Mouse (Mus musculus) lung, postnatal 36 days (tissue): ENCODE measurements at regions not wholly inside any gene's neighbourhood (a gene's known extent, or its start where the extent isn't known, plus 50 kb on each side); places are given as distances from the start of the nearest gene placed in this dataset.

Experiments used
- DNase-seq: peaks from one replicate; pipeline ENCODE4 v3.0.0; 2022; ENCODE audit warnings: mixed read lengths

DNA sequence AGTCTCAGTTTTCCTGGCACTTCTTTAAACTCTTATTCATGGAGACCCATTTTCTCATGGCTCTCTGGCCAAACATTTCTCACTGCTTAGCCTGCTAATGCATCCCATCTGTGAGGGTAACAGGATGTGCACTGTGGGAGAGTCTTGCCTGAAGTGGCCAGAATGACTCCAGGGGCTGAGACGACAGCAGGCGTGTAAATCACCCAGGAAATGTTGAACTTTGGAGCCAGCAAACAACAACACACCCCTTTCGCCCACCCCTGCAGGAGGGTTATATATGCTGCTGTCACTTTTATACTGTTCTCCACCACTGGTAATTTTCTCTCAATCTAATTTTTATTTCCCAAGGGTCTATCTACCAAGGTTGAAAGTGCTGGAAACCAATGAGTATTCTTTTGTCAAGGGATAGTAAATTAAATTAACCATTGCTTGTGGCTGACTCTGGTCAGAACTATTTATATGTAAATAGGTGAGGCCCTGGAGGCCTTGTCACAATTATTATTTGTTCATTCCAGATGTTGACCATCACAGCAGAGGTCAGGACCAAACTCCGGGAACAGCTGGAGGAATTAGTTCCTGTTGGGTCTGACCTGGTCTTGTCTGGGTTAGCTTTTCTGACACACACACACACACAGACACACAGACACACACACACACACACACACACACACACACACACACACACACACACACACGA, 378.2 kb downstream of the Nucb2 start:
- DNase-seq: no peak

DNA sequence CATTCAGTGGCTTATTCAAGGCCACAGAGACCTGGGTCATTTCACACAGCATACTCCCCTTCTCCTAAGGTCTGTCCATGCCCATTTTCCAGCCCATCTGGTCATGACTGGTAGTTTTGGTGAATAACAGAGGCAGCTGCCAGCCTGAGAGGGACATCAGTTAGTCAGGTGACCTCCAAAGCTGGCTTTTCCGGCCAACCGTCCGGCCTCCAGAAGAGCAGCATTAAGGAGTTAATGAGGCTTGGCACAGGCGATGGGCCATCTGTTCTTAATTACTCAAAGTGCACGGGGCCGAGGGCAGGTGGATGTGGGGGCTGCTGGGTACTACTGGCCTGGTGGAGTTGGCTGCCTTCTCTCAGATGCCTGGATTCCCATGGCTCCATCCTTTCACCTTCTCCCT, 389.7 kb downstream of the Nucb2 start:
- DNase-seq: no peak

DNA sequence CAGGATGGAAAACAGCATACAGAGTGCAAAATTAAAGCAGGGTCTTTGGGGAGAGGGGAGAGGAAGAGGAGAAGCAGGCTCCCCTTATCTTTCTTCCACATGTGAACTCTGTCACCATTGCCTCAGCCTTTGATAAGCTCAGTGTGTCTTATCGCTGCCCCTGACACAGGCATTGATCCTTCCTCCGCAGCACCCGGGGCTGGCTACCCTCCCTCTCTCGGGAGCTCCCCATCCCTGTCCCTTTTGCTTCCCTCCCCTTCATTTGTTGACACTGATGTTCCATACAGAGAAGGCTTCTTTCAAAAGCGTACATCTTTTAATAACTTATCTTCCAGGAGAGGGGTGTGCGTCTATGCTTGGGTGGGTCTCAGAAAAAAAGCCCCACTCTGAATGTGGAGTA, 411.6 kb downstream of the Nucb2 start:
- no peak for DNase-seq

DNA sequence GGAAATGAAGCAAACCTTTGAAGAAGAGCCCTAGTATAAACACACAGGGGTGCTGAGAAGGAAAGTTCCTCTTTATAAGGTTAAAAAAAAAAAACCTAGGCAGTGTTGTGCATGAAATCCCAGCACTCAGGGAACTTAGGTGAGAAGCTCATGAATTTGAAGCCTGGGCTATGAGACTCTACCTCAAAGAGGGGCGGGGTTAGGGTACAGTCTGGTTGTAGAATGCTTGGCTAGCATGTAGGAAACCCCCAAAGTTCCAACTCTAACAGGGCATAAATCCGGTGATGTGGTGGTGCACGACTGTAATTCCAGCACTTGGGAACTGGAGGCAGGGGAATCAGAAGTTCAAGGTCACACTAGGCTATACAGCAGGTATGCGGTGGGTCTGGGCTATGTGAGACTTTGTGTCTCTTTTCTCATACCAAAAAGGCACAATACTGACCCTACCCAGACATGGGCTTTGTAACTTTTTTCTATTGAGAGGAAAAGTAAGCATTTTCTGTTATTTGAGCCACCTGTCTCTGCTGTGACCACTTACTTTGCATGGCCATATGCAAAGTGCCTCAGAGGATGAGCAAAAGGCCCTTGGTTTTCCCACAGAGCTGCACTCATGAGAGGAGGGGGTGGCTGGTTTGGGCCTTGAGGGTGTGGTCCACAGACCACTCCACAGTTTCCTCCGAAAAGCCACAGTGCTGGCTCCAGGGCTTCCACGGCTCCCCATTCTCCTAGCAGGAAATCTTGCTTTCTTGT, 413.9 kb downstream of the Nucb2 start:
- peak; percentile 3 for DNase-seq

DNA sequence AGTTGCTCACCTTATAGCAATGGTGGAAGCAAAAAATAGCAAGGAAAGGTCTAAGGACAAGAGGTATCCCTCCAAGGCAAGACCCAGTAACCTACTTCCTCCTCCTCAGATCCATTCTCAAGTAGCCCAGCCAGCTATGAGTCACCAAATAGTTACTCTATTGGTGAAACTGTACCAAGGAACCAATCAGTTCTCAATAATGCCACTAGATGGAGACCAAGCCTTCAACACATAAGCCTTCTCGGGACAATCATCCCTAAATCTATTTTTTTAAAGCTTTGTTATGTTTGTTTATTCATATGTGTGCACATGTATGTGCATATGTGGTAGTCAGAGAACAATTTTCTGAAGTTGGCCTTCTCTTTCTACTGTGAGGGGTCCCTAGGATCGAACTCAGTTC, 434.3 kb upstream of the Xylt1 start:
- no peak for DNase-seq

DNA sequence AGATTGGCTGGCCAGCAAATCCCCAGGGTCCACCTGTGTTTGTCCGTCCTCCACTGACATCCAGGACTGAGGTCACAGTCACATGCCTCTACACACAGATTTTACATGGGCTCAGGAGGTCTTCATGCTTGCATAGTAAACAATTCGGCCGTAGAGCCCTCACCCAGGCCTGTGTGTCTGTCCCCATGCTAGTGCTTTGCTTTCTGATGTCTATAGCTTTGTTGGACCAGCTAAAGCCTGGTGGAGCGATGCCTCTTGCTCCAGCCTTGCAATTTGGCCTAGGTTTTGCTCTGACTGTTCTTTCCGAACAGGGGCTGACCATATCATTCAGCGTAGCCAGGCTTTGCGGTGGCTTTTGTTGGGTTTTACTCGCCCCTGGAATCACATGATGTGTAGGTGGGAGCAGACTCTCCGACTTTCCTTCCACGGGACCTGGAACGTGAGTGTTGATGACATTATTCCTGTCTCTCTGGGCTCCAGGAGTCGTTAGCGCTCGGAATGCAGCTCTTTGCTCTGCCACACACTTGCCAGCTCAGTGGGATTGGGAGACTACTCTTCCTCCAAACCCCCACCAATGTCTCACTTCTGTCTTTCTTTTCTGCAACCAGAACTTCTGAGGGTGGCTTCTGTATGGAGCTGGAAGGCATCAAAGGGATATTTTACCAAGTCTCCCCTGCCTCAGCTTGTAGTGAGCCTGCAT, 421.4 kb upstream of the Xylt1 start:
- no peak for DNase-seq

DNA sequence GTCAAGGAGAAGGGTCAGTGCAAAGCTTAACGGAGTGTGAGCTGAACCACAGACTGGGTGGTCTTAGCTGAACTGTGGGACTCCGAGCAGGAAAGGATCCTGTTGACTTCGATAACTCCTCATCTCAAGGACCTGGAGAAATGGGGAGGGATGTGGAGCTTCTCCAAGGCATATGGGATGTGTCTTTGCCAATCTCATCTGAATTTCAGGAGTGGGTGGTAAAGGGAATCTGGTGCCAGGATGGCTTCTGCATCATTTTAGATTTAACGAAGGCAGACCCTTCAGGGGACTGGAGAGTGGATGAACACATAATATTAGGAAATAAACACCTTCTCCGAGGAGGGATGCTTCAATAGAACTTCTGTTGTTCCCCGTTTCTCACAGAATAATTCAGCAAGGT, 416.9 kb upstream of the Xylt1 start:
- no peak for DNase-seq

DNA sequence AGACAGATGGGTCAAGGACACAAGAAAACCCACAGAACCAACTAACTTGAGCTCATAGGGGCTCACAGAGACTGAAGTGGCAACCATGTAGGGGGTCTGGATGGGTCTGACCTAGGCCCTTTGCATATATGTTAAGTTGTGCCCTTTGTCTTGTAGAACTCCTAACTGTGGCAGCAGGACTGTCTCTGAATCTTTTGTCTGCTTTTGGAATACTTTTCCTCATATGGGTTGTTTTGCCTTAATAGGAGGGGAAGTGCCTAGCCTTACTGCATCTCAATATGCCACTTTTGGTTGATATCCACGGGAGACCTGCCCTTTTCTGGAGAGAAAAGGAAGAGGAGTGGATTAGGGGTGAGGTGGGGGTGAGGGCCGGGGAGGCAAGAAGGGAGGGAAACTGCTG, 389.4 kb upstream of the Xylt1 start:
- no peak for DNase-seq

DNA sequence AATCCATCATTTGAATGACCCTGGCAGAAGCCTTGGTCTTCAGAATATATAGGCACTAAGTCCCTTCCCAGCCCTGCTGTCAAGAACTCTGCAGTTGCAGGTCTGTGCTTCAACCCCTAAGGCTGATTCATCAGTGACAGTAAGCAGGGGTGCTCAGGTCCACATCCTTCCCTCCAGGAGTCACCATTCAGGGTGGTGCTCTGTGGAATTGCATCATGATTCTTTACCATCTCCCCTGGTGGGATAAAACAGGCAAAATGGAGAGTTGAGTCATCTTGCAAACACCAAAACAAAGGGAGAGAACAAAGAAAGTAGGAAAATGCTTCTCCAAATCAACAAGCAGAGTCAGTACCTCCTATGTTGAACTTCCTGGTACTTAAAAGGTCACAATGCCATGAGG, 388.6 kb upstream of the Xylt1 start:
- DNase-seq: no peak

DNA sequence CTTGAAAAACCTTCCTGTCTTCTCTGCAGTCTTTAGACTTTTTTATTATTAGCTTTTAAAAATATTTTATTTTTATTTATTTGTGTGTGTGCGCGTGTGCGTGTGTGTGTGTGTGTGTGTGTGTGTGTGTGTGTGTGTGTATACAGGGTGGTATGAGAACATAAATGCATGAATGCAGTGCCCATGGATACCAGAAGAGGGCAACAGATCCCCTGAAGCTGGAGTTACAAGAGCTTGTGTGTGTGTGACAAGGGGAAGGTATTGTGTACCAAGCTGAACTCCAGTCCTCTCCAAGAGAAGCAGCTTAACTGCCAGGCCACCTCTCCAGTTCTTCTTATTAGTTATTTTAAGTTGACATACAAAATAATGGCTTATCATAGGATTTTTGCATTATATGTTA, 385.0 kb upstream of the Xylt1 start:
- DNase-seq: peak; percentile 2

DNA sequence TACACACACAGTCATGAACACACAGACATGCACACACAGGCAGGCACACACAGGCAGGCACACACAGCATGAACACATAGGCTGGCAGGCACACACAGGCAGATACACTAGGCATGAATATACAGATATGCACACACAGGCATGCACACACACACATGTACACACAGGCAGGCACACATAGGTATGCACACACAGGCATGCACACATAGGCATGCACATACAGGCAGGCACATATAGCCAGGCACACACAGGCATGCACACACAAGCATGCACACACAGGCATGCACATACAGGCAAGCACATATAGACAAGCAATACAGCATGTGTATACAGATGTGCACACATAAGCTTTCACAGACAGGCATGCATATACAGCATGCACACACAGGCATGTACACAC, 377.6 kb upstream of the Xylt1 start:
- DNase-seq: no peak

DNA sequence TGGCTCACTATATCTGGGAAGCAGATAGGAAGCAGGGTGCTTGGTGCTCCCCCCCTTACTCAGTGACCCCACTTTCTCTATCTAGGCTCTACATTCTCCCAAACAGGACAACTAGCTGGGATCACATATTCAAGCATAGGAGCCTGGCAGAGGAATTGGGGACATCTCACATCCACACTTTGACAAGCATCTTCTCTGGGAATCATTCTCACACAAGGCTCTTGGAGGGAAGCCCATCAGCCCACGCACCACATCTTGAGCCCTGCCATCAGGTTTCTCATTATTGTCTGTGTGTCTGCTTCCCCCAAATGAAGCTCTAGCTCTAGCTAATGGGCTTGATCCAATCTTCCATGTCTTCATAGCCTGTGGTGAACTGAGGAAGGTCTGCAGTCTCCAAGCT, 362.4 kb upstream of the Xylt1 start:
- no peak for DNase-seq

DNA sequence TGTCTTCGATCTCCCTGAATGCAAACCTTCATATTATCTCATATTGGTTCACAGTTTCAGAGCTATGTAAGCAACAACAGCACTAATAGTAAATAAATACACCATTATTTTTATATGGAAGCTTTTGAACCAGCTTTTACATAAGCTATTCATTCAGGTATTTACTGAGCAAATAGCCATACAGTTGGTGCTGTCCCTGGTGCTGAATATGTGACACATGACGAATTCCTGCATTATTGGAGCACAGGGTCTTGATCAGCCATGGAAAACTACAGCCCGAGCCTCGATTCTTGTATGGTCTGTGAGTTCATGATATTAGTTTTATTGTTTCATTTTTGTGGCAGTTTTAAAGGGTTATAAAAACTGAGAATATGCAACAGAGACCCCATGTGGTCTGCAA, 359.1 kb upstream of the Xylt1 start:
- peak; percentile 35 for DNase-seq

DNA sequence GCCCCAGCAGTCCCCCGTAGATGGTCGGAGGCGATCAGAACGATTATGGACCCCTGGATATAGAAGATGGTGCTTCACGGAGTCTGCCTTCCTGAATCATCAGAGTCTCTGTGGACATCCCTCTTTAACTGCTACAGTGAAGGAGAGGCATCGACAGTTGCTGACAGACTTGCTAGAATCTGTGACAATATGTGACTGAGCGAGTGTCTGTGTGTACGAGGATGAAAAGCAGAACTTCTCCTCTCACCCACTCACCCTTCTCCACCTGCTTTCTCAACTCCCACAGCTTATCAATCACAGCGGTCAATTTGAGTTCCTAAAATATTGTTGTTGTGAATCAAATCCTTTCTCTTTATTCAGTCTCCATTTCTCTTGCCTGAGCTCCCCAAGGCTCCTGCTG, 335.9 kb upstream of the Xylt1 start:
- DNase-seq: no peak

DNA sequence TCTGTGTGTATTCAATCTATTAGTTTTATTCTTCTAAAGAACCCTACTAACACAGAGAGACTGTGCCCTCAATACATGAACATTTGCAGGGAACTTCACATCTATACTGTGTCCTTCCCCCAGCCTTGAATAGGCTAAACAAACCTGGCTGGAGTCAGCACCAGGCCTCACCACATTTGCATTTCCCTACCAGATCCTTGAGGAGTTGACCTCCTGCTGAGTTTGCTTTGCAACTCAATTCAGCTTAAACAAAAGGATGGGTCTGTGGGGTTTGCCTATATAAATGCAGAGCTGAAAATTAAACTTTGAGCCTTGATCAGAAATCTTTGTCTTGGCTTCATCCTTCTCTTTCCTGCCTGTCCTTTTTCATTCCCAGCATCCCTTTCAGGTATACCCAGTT, 331.5 kb upstream of the Xylt1 start:
- no peak for DNase-seq

DNA sequence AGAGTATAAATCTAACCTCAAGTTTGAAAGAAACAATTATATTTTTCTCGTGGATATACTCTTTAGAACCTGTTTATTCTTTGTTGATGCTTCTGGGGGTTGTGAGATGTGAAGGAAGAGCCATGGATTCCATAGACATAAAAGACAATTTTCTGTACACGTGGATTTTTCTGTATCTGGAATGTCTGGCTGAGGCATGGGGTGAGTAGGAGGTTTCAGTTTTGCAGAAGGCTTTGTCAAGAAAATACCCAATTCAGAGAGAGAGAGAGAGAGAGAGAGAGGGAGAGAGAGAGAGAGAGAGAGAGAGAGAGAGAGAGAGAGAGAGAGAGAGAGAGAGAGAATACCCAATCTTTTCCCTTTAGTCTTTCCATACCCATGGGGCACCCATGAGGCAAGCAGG, 315.0 kb upstream of the Xylt1 start:
- no peak for DNase-seq

DNA sequence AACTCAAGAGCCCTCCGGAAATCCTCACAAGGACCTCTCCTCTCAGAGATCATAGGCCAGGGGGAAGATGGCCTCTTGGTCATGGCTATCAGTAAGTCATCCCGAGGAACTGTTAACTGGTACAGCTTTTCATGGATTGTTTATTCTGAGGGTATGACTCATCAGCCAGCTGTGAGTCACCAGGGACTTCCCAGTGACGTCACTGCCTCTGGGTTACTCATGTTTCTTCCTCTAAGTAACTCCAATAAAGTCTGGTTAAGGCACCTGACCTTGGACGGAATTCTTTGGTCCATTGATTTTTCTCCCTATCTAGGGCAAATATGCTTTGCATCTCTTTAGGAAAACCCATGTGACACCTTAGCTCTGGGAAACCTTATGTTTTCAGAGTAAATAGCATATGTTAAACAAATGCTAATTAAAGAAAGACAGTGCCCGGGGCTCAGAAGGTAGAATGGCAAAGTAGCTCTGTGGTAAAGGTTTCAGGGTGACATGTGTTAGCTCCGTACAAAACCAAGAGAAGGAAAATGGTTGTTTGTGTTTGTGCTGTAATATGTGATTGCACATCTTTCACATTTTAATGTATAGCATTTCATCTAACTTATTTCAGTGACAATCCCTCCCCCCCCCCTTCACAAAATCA, 289.7 kb upstream of the Xylt1 start:
- peak; percentile 55 for DNase-seq

DNA sequence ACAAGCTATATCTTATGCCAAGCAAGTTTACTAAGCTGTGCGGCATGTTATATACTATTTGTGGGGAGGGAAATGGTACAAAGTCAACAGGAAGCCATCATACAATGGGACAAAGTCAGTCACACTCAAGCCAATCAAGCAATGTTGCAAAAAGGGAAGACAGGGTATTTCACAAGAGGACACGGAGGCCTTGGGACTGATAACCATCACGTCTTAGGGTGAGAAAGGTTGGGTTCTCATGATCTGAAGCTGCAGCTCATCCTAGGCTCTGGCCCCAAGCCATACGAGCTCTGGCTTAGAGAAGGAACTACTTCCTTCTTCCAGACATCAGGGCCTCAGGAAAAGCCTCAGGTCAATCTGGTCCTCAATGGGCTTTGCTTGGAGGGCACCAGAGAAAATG, 287.9 kb upstream of the Xylt1 start:
- DNase-seq: no peak

DNA sequence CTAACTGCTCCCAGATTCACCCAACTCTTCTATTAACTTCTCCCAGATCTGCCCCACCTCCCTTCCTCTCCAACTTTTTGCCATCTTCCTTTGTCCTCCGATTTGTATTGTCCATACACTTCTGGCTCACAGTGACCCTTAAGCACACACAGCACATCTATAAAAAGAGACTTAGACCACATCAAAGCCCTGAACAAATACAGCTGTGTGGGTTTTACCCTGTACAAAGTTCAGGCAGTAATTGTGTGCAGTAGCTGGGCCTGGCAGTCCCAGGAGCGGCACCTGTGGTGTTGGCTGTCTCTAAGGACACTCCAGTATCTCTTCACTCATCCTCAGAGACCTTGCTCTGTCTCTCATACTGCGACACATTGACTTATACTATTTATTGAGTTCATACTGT, 283.2 kb upstream of the Xylt1 start:
- no peak for DNase-seq

DNA sequence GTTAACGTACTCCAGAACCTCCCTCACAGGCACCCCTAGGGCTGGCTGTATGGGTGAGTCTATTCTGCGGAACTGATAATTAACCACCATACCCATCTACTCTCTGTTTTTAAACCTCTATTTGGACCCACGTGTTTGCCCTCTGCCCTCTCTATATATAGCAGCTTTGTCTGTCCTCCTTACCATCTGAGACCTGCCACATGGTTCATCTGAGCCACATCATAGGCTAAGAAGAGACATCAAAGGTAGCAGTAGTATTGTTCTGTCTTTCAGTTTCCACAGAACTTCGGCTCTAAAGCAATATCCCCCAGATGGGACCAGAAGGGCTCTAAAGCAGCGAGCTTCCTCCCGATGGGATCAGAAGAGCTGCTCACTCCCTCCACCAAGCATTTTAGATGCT, 281.7 kb upstream of the Xylt1 start:
- no peak for DNase-seq

DNA sequence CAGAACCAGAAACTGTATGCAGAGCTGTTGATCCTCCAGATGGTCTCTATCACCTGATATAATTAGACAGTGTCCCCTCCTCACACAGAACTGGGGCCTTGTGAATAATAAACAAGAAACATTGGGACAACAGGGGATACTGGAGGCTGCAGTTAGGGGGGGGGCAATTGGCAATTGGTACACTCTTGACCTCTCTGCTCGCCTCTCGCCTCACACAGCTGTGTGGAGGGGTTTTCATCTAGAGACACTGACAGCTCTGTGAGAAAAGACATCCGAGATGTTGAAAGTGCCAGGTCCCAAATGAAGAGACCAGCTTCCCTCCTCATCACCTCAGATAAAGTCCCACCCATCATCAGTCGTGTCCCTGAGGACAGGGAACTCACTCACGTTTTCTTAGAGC, 277.7 kb upstream of the Xylt1 start:
- DNase-seq: no peak

DNA sequence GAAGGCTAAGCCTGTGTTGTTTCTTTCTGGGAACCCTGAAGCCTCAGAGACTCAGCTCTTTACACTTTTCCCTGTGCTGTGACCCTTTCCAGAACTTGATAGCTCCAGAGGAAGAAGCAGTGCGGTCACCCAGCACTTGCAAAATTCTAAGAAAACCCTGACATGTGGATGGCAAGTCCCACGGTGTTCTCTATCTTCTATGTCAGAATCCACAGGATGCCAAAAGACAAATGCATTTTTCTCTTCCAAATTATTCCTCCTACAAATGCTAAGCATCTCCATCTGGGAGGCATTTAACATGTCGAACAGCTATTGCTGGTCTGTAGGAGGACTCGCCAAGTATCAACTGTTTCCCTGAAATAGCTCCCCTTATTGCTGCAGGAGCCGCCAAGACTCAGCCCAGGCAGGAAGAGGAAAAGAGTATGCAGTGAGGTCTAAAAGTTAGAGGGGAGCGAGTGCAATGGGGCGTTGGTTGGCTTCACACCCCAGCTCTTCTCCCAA, 274.0 kb upstream of the Xylt1 start:
- DNase-seq: no peak

DNA sequence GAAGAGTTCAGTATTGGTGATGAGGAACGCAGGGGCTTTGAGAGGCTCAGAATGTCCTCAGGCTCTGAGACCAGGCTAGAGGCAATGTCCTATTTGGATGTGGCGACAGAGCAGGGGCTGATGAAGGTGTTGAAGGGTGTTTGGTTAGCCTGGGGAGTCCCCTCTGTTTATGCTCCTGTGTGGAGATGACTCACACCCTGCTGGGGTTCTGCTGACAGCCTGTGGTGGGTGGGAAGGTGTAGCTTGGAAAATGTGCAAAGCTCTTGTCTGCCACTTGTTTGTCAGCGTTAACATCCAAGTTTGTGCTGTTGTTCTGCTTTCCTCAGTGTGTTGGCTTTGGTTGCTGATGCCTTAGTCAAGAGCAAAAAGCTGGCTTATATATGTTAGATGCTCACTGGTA, 272.4 kb upstream of the Xylt1 start:
- DNase-seq: no peak

DNA sequence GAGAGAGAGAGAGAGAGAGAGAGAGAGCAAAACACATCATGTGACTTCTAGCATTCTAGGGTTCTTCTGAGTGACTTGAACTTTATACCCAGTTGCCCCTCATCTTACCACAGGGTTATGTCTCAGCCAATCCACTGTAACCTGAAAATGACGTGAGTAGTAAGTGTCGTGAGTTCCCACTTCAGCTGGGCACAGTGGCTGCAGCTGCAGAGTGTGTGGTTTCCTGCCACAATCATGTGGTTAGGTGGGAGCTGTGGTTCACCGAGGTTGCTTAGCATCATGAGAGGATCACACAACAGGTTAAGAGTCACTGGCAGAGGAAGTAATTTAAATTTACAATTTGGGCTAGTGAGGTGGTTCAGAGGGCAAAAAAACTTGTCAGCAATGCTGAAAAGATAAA, 253.1 kb upstream of the Xylt1 start:
- no peak for DNase-seq
